Mouse (Mus musculus): ENCODE measurements at regions not wholly inside any gene's neighbourhood (a gene's known extent, or its start where the extent isn't known, plus 50 kb on each side); places are given as distances from the start of the nearest gene placed in this dataset.
A peak's percentile ranks its signal among the peaks of the same experiment; 100 is the strongest.

GRCm38 (mm10) chr12:35429473-35429872 lies 105.4 kb downstream of the Ahr start:
- Histone ChIP-seq H3ac (ENCODE audit: control insufficient read depth, insufficient read length) (no peak overlapping the region), H3K4me3 (no peak overlapping the region), H3K36me3 (ENCODE audit: control insufficient read depth, insufficient read depth) (no peaks in the 10 kb centered on the region), H3K79me2 (ENCODE audit: control insufficient read depth, insufficient read depth) (no peaks in the 10 kb centered on the region), H3K27me3 (ENCODE audit: control insufficient read depth, insufficient read depth, insufficient read length) (no peaks in the 10 kb centered on the region), H3K4me2 (ENCODE audit: low read depth) (no peak overlapping the region)
- TF ChIP-seq MYOG (IDR thresholded peaks at IDR 0.05; ENCODE audit: control insufficient read depth in 1 of 3, insufficient read depth in 1 of 3, insufficient read length in 2 of 3, low read depth in 2 of 3) (no peak), USF1 (IDR thresholded peaks at IDR 0.05; ENCODE audit: low read depth) (no peak), SRF (IDR thresholded peaks at IDR 0.05; ENCODE audit: control insufficient read depth, insufficient read length, low read depth) (no peak), MAX (IDR thresholded peaks at IDR 0.05; ENCODE audit: low read depth) (no peak), REST (IDR thresholded peaks at IDR 0.05; ENCODE audit: insufficient read depth, insufficient read length) (no peak), POLR2A (IDR thresholded peaks at IDR 0.05; ENCODE audit: insufficient read length, low read depth) (no peak), POLR2AphosphoS2 (IDR thresholded peaks at IDR 0.05; ENCODE audit: insufficient read length, low read depth) (no peak), TCF3 (IDR thresholded peaks at IDR 0.05; ENCODE audit: insufficient read length, low read depth) (no peak), TCF12 (IDR thresholded peaks at IDR 0.05; ENCODE audit: insufficient read depth, poor library complexity, severe bottlenecking) (no peak), CEBPB (IDR thresholded peaks at IDR 0.05; ENCODE audit: insufficient read depth, poor library complexity, severe bottlenecking) (no peak), E2F4 (IDR thresholded peaks at IDR 0.05; ENCODE audit: insufficient read depth) (no peak), MYOD1 (IDR thresholded peaks at IDR 0.05; ENCODE audit: control insufficient read depth in 1 of 3, insufficient read length in 2 of 3, low read depth in 2 of 3) (no peak)

- Histone ChIP-seq H3K4me2 (ENCODE audit: low read depth) (no peak overlapping the region), H3K36me3 (ENCODE audit: control insufficient read depth, insufficient read depth) (no peaks in the 10 kb centered on the region), H3K4me3 (no peak overlapping the region), H3ac (ENCODE audit: control insufficient read depth, insufficient read length) (no peak overlapping the region), H3K27me3 (ENCODE audit: control insufficient read depth, insufficient read depth, insufficient read length) (no peaks in the 10 kb centered on the region), H3K79me2 (ENCODE audit: control insufficient read depth, insufficient read depth) (no peaks in the 10 kb centered on the region)
- TF ChIP-seq CEBPB (IDR thresholded peaks at IDR 0.05; ENCODE audit: insufficient read depth, poor library complexity, severe bottlenecking) = no peak
- no peak for TF ChIP-seq POLR2AphosphoS2 (IDR thresholded peaks at IDR 0.05; ENCODE audit: insufficient read length, low read depth)
- no peak for TF ChIP-seq SRF (IDR thresholded peaks at IDR 0.05; ENCODE audit: control insufficient read depth, insufficient read length, low read depth)
- TF ChIP-seq MYOG (IDR thresholded peaks at IDR 0.05; ENCODE audit: control insufficient read depth in 1 of 3, insufficient read depth in 1 of 3, insufficient read length in 2 of 3, low read depth in 2 of 3) = no peak
Measured at GRCm38 (mm10) chr12:35419206-35419605, 115.6 kb downstream of the Ahr start.

GRCm38 (mm10) chr12:35417943-35418342 lies 116.9 kb downstream of the Ahr start:
- Histone ChIP-seq H3K4me2 (ENCODE audit: low read depth) (no peak overlapping the region), H3ac (ENCODE audit: control insufficient read depth, insufficient read length) (no peak overlapping the region), H3K4me3 (no peak overlapping the region), H3K79me2 (ENCODE audit: control insufficient read depth, insufficient read depth) (no peaks in the 10 kb centered on the region), H3K27me3 (ENCODE audit: control insufficient read depth, insufficient read depth, insufficient read length) (no peaks in the 10 kb centered on the region), H3K36me3 (ENCODE audit: control insufficient read depth, insufficient read depth) (no peaks in the 10 kb centered on the region)
- TF ChIP-seq MYOG (IDR thresholded peaks at IDR 0.05; ENCODE audit: control insufficient read depth in 1 of 3, insufficient read depth in 1 of 3, insufficient read length in 2 of 3, low read depth in 2 of 3) (no peak), CEBPB (IDR thresholded peaks at IDR 0.05; ENCODE audit: insufficient read depth, poor library complexity, severe bottlenecking) (peak; percentile 74), MYOD1 (IDR thresholded peaks at IDR 0.05; ENCODE audit: control insufficient read depth in 1 of 3, insufficient read length in 2 of 3, low read depth in 2 of 3) (no peak)

GRCm38 (mm10) chr12:35416583-35416982 lies 118.3 kb downstream of the Ahr start:
- Histone ChIP-seq H3K27me3 (ENCODE audit: control insufficient read depth, insufficient read depth, insufficient read length) (no peaks in the 10 kb centered on the region), H3K4me2 (ENCODE audit: low read depth) (no peak overlapping the region), H3K79me2 (ENCODE audit: control insufficient read depth, insufficient read depth) (no peaks in the 10 kb centered on the region), H3K4me3 (no peak overlapping the region), H3ac (ENCODE audit: control insufficient read depth, insufficient read length) (no peak overlapping the region), H3K36me3 (ENCODE audit: control insufficient read depth, insufficient read depth) (no peaks in the 10 kb centered on the region)
- TF ChIP-seq REST (IDR thresholded peaks at IDR 0.05; ENCODE audit: insufficient read depth, insufficient read length) = no peak
- no peak for TF ChIP-seq TCF3 (IDR thresholded peaks at IDR 0.05; ENCODE audit: insufficient read length, low read depth)
- no peak for TF ChIP-seq MYOD1 (IDR thresholded peaks at IDR 0.05; ENCODE audit: control insufficient read depth in 1 of 3, insufficient read length in 2 of 3, low read depth in 2 of 3)
- no peak for TF ChIP-seq POLR2A (IDR thresholded peaks at IDR 0.05; ENCODE audit: insufficient read length, low read depth)
- TF ChIP-seq POLR2AphosphoS2 (IDR thresholded peaks at IDR 0.05; ENCODE audit: insufficient read length, low read depth) = no peak
- TF ChIP-seq TCF12 (IDR thresholded peaks at IDR 0.05; ENCODE audit: insufficient read depth, poor library complexity, severe bottlenecking) = no peak
- TF ChIP-seq MYOG (IDR thresholded peaks at IDR 0.05; ENCODE audit: control insufficient read depth in 1 of 3, insufficient read depth in 1 of 3, insufficient read length in 2 of 3, low read depth in 2 of 3) = no peak
- no peak for TF ChIP-seq CEBPB (IDR thresholded peaks at IDR 0.05; ENCODE audit: insufficient read depth, poor library complexity, severe bottlenecking)
- TF ChIP-seq E2F4 (IDR thresholded peaks at IDR 0.05; ENCODE audit: insufficient read depth) = no peak
- TF ChIP-seq MAX (IDR thresholded peaks at IDR 0.05; ENCODE audit: low read depth) = no peak
- TF ChIP-seq SRF (IDR thresholded peaks at IDR 0.05; ENCODE audit: control insufficient read depth, insufficient read length, low read depth) = no peak
- no peak for TF ChIP-seq USF1 (IDR thresholded peaks at IDR 0.05; ENCODE audit: low read depth)

- Histone ChIP-seq H3K79me2 (ENCODE audit: control insufficient read depth, insufficient read depth) (no peaks in the 10 kb centered on the region), H3K27me3 (ENCODE audit: control insufficient read depth, insufficient read depth, insufficient read length) (no peaks in the 10 kb centered on the region), H3ac (ENCODE audit: control insufficient read depth, insufficient read length) (no peak overlapping the region), H3K36me3 (ENCODE audit: control insufficient read depth, insufficient read depth) (no peaks in the 10 kb centered on the region), H3K4me3 (no peak overlapping the region), H3K4me2 (ENCODE audit: low read depth) (no peak overlapping the region)
- no peak for TF ChIP-seq CEBPB (IDR thresholded peaks at IDR 0.05; ENCODE audit: insufficient read depth, poor library complexity, severe bottlenecking)
- no peak for TF ChIP-seq POLR2AphosphoS2 (IDR thresholded peaks at IDR 0.05; ENCODE audit: insufficient read length, low read depth)
- no peak for TF ChIP-seq MYOG (IDR thresholded peaks at IDR 0.05; ENCODE audit: control insufficient read depth in 1 of 3, insufficient read depth in 1 of 3, insufficient read length in 2 of 3, low read depth in 2 of 3)
- TF ChIP-seq REST (IDR thresholded peaks at IDR 0.05; ENCODE audit: insufficient read depth, insufficient read length) = no peak
- TF ChIP-seq MYOD1 (IDR thresholded peaks at IDR 0.05; ENCODE audit: control insufficient read depth in 1 of 3, insufficient read length in 2 of 3, low read depth in 2 of 3) = no peak
- no peak for TF ChIP-seq USF1 (IDR thresholded peaks at IDR 0.05; ENCODE audit: low read depth)
Measured at GRCm38 (mm10) chr12:35412715-35413114, 122.1 kb downstream of the Ahr start.
